Mouse (Mus musculus): ENCODE results near the gene Tdrd5. TPM values are rescaled to one million over a fixed set of nuclear protein-coding genes. Genes with fewer than 3 reads are reported as not detected.

The Tdrd5 gene
- polyA plus RNA-seq, 1 experiment from 2014 or later, result 0.18 TPM

- TF ChIP-seq CTCF (IDR thresholded peaks at IDR 0.05), result no peak
- ChIA-PET CTCF (interaction anchor here (1.7 kb wide), 1 partner anchor 135 kb away, joined by 4 read pairs; no protein-coding TSS in a partner anchor), POLR2A (interaction anchor here (0.6 to 1.8 kb wide), 4 partner anchors 13 to 135 kb away, joined by 3 to 7 read pairs (median 4); no protein-coding TSS in a partner anchor)
- ATAC-seq, result peak; percentile 89
- in situ Hi-C loops (cut with MboI; ENCODE audit: low pct_unique_long_range_greater_than_20kb), result loop anchor here (10.0 kb wide), 1 partner anchor 1152 kb away; no protein-coding TSS in a partner anchor
- DNase-seq (ENCODE audit: low read depth, low spot score), result peak; percentile 55
- H3K27me3 ChIP-seq, result no peaks in the 10 kb centered on the region
Measured at GRCm38 (mm10) chr1:156222205-156223000, 81.1 kb downstream of the Tdrd5 start.

GRCm38 (mm10) chr1:156221327-156221726 is 82.1 kb downstream of the Tdrd5 start:
- CTCF ChIA-PET, result interaction anchor here (1.7 kb wide), 1 partner anchor 134 kb away, joined by 4 read pairs; no protein-coding TSS in a partner anchor
- TF ChIP-seq CTCF (IDR thresholded peaks at IDR 0.05), result no peak
- in situ Hi-C loops (cut with MboI; ENCODE audit: low pct_unique_long_range_greater_than_20kb), result loop anchor here (10.0 kb wide), 1 partner anchor 1153 kb away; no protein-coding TSS in a partner anchor
- DNase-seq (ENCODE audit: low read depth, low spot score) (no peak), ATAC-seq (no peak)
- POLR2A ChIA-PET, result interaction anchor here (0.8 to 1.8 kb wide), 2 partner anchors 37 to 134 kb away, joined by 3 to 7 read pairs; no protein-coding TSS in a partner anchor
- H3K27me3 ChIP-seq, result no peaks in the 10 kb centered on the region

- POLR2A ChIA-PET, result no interaction called here
- DNase-seq (ENCODE audit: low read depth, low spot score) (no peak), ATAC-seq (no peak)
Measured at GRCm38 (mm10) chr1:156218573-156218972, 84.9 kb downstream of the Tdrd5 start.

GRCm38 (mm10) chr1:156217941-156218340 is 85.5 kb downstream of the Tdrd5 start:
- CTCF ChIA-PET, result interaction anchor here (1.6 kb wide), 1 partner anchor 24 kb away, joined by 4 read pairs; no protein-coding TSS in a partner anchor
- no peaks in the 10 kb centered on the region for H3K27me3 ChIP-seq
- TF ChIP-seq CTCF (IDR thresholded peaks at IDR 0.05), result no peak
- in situ Hi-C loops (cut with MboI; ENCODE audit: low pct_unique_long_range_greater_than_20kb), result no loop called here
- DNase-seq (ENCODE audit: low read depth, low spot score) (no peak), ATAC-seq (no peak)
- POLR2A ChIA-PET, result no interaction called here

More at GRCm38 (mm10) chr1:156218573-156218972, 84.9 kb downstream of the Tdrd5 start:
- no peak for TF ChIP-seq CTCF (IDR thresholded peaks at IDR 0.05)
- no peaks in the 10 kb centered on the region for H3K27me3 ChIP-seq
- in situ Hi-C loops (cut with MboI; ENCODE audit: low pct_unique_long_range_greater_than_20kb), result no loop called here
- CTCF ChIA-PET, result interaction anchor here (1.6 kb wide), 1 partner anchor 23 kb away, joined by 4 read pairs; no protein-coding TSS in a partner anchor

- POLR2A ChIA-PET, result no interaction called here
- in situ Hi-C loops (cut with MboI; ENCODE audit: low pct_unique_long_range_greater_than_20kb), result no loop called here
- no peak for ATAC-seq
- DNase-seq (ENCODE audit: low read depth, low spot score), result no peak
- CTCF ChIA-PET, result interaction anchor here (1.6 kb wide), 1 partner anchor 24 kb away, joined by 4 read pairs; no protein-coding TSS in a partner anchor
- no peak for TF ChIP-seq CTCF (IDR thresholded peaks at IDR 0.05)
- H3K27me3 ChIP-seq, result peaks cover 2% of the 10 kb centered on the region
Measured at GRCm38 (mm10) chr1:156217393-156217792, 86.1 kb downstream of the Tdrd5 start.

GRCm38 (mm10) chr1:156216249-156216648 is 87.2 kb downstream of the Tdrd5 start:
- H3K27me3 ChIP-seq, result peaks cover 5% of the 10 kb centered on the region
- in situ Hi-C loops (cut with MboI; ENCODE audit: low pct_unique_long_range_greater_than_20kb), result no loop called here
- CTCF ChIA-PET, result no interaction called here
- POLR2A ChIA-PET, result no interaction called here
- DNase-seq (ENCODE audit: low read depth, low spot score) (no peak), ATAC-seq (no peak)
- no peak for TF ChIP-seq CTCF (IDR thresholded peaks at IDR 0.05)

GRCm38 (mm10) chr1:156214651-156215050 is 88.8 kb downstream of the Tdrd5 start:
- ChIA-PET CTCF (no interaction called here), POLR2A (no interaction called here)
- H3K27me3 ChIP-seq, result peaks cover 5% of the 10 kb centered on the region
- no peak for ATAC-seq
- in situ Hi-C loops (cut with MboI; ENCODE audit: low pct_unique_long_range_greater_than_20kb), result no loop called here
- DNase-seq (ENCODE audit: low read depth, low spot score), result no peak
- no peak for TF ChIP-seq CTCF (IDR thresholded peaks at IDR 0.05)

GRCm38 (mm10) chr1:156212923-156213322 is 90.5 kb downstream of the Tdrd5 start:
- ChIA-PET POLR2A (no interaction called here), CTCF (no interaction called here)
- no peak for TF ChIP-seq CTCF (IDR thresholded peaks at IDR 0.05)
- peaks cover 5% of the 10 kb centered on the region for H3K27me3 ChIP-seq
- ATAC-seq, result no peak
- in situ Hi-C loops (cut with MboI; ENCODE audit: low pct_unique_long_range_greater_than_20kb), result no loop called here
- DNase-seq (ENCODE audit: low read depth, low spot score), result no peak

- TF ChIP-seq CTCF (IDR thresholded peaks at IDR 0.05), result no peak
- CTCF ChIA-PET, result no interaction called here
- in situ Hi-C loops (cut with MboI; ENCODE audit: low pct_unique_long_range_greater_than_20kb), result no loop called here
- POLR2A ChIA-PET, result no interaction called here
- peaks cover 5% of the 10 kb centered on the region for H3K27me3 ChIP-seq
- ATAC-seq, result no peak
- DNase-seq (ENCODE audit: low read depth, low spot score), result no peak
Measured at GRCm38 (mm10) chr1:156211809-156212317, 91.6 kb downstream of the Tdrd5 start.

Other genes starting within 250 kb of the Tdrd5 start
- not detected for gene Fam163a, start 98.6 kb downstream of the Tdrd5 start, polyA plus RNA-seq (2021)
- gene Nphs2, start 7.1 kb upstream of the Tdrd5 start, polyA plus RNA-seq (2021), result not detected
- 567 TPM for gene Gm2000, start 62.4 kb upstream of the Tdrd5 start, polyA plus RNA-seq (2021)
- gene Axdnd1, start 117.5 kb upstream of the Tdrd5 start, polyA plus RNA-seq (2021), result 0.19 TPM
- 34.4 TPM for gene Soat1, start 170.7 kb upstream of the Tdrd5 start, polyA plus RNA-seq (2021)
- gene Gm10031, start 220.3 kb upstream of the Tdrd5 start, polyA plus RNA-seq (2021), result 27.7 TPM

Data from Patski (cell line).